Mouse (Mus musculus): ENCODE data around the gene Nr2f2.

The Nr2f2 gene

DNA sequence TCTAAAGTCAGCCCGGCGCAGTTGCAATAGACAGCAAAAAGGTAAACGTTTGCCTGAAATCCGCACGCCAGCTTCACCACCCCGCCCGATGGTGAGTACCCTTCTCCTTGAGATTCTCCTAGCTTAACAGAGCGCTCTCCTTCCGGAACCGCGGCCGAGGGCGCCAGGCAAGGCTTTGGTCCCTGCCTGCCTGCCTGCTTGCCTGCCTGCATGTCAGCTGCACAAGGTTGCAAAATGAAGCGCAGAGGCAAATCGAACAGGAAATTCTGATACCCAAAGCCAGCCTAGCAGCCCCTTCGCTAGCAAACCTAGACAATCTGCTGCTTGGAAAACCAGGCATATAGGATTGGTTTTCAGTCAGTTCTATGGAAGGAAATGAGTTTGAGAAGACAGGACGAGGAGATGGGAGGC, 1.1 kb downstream of the Nr2f2 start:
- no peak for DNase-seq (ENCODE audit: low spot score in 2 of 2)

DNA sequence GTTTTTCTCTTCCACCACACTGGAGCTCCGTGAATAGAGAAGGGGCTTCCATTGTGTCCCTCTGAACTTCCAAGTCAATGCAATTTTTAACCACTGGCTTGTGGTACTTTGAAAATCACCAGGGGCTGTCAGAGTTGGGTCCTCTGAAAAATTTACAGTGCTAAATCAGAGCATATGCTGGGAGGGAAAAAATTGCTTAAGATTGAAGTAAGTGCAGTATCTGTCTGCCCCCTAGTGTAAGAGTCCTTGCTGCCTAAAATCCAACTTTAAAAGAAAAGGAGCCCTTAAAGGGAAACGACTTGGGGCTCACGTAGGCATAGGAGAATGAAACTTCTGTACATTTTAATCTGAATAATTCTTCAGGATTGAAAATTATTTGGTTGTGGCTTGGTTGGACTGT, 1.7 kb downstream of the Nr2f2 start:
- no peak for DNase-seq (ENCODE audit: low spot score in 2 of 2)

DNA sequence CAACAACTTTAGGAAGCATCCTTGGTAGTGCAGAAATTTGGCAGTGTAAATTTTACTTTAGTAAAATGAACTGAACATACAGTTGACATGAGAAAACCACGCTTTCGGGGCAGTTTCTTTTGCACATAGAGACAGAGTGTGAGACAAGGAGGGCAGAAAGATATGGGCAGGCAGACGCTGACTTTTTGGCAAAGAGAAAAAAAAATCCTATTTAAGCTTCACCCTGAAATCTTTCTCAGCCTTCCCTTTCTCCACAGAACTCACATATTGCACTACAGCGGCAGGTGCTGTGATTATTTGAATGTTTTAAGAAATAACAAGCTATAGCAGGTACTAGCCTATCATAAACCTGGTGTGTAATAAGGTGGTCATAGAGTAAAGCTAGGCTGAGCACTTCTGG, 3.2 kb downstream of the Nr2f2 start:
- no peak for DNase-seq (ENCODE audit: low spot score in 2 of 2)

DNA sequence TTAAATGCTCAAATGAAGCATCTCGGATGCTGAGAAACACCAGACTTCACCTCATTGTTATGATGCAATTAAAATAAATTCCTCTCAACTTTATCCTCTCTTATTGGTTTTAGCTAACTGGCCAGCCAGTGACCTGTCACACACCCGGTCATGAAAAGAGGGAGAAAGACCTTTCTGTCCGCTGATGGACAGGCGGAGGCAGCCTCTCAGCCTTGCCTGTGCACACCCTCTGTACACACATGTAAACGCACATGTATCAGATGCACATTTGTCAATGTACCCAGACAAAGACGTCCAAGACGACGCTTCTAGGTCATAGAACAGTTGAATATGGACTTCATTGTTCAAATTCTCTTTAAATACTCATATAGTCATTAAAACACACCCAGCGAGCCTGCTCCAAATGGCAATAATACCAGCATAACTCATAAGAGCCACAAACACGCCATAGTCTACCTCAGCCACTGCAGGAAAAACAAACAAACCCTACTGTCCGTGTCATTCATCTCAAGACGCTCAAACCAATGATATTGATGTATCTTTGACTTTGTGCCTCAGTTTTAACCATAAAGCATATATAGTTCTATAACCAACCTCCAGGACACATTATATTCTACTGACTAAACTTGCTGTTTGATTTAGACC, 3.9 kb downstream of the Nr2f2 start:
- no peak for DNase-seq (ENCODE audit: low spot score in 2 of 2)

DNA sequence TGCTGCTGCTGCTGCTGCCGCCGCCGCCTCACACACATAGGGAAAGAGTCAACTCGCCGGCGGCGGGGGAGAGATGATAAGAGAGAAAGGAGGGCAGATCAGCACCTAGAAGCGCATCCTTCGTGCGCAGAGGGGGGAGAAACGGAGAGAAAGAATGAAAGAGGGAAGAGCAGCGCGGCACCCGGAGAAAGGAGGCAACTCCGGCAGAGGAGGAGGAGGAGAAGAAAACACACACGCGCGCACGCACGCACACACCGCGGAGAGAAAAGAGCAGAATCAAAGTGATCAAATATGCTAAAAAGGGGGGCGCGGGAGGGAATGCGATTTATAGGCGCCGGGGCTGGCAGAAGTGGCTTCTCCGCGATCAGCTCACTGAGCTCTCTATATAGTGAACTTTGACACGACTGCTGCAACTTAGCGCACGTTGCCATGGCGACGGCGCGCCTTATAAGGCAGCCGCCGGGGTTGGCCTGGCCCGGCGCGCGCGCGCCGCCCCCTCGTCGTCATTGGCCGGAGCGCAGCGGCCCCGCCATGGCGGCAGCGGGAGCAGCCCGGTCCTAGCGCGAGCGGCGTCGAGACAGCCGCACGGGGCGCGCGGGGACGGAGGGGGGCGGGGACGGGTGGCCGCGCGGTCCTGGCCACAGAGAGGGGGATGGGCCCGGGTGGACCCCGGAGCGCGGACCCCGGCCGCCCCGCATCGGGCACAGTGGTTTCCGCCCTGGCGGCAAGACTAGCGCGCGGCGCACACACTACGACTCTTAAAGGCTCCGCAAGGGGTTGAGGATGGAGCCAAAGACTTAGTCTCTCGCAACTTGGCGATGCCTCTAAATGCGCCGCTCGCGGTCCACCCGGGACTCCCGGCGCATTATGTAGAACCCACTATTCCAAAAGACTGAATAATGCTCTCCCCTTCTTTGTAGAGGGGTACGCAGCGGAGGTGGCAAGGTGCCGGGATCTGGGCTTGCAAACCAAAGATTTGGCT, 4.9 kb downstream of the Nr2f2 start:
- DNase-seq (ENCODE audit: low spot score in 2 of 2) = peak; percentile 74 to 84

DNA sequence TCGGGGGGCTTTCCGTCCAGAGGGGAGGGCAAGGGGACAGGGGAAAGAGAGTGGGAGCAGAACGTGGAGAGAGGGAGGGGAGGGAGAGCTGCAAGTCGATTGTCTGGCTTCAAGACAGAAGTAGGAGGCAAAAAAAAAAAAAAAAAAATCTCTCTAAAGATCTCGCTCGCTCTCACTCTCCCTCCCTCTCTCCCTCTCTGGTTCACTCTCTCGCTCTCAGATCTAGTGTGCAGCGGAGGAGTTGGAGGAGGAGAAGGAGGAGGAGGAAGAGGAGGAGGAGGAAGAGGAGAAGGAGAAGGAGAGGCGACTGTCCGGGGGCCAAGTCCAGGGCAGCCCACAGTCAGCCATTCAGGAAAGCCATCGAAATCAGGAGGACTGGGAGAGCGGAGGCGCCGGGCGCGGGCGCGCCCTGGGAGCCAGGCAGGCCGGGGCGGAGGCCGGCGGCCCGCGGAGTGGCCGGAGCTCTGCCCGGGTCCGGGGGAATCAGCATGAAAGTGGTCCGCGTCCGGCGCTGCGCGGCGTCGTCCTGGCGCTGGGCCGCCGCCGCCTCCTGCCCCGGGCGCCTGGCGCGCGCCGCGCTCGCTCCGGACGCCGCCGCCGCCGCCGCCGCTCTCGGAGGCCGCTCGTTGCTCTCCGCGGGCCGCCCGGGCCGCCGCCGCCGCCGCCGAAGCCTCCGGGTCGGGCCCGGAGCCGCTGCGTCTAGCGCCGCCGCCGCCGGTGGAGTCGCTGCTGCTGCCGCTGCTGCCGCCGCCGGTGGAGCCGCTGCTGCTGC, 5.7 kb downstream of the Nr2f2 start:
- DNase-seq (ENCODE audit: low spot score in 2 of 2) = no peak

DNA sequence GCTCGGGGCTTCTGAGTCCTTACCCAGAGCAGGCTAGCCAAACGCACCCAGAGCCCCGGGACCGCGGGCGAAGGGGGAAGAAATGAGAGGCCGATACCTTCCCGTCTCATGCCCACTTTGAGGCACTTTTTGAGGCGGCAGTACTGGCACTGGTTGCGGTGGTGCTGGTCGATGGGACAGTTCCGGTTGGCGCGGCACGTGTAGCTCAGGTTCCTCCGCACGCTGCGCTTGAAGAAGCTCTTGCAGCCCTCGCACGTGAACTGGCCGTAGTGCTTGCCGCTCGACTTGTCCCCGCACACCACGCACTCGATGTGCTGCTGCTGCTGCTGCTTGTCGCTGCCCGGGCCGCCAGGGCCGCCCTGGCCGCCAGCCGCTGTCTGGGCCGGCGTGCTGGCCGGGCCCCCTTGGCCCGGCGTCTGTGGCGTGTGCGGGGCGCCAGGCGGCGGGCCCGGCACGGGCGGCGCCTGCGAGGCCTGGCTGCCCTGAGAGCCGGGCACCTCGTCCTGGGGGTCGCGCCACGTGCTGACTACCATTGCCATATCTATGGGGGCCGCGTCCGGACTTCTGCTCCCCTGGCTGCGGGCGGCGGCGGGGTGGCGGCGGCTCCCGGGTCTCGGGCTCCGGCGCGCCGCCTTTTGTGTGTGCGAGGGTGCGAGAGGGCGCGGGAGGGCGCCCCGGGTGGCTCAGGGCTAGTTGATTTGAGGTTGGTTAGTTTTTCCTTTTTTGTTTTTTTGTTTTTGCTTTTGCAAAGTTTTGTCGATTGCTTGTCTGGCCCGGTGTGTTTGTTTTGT, 6.5 kb downstream of the Nr2f2 start:
- DNase-seq (ENCODE audit: low spot score in 2 of 2) = no peak

DNA sequence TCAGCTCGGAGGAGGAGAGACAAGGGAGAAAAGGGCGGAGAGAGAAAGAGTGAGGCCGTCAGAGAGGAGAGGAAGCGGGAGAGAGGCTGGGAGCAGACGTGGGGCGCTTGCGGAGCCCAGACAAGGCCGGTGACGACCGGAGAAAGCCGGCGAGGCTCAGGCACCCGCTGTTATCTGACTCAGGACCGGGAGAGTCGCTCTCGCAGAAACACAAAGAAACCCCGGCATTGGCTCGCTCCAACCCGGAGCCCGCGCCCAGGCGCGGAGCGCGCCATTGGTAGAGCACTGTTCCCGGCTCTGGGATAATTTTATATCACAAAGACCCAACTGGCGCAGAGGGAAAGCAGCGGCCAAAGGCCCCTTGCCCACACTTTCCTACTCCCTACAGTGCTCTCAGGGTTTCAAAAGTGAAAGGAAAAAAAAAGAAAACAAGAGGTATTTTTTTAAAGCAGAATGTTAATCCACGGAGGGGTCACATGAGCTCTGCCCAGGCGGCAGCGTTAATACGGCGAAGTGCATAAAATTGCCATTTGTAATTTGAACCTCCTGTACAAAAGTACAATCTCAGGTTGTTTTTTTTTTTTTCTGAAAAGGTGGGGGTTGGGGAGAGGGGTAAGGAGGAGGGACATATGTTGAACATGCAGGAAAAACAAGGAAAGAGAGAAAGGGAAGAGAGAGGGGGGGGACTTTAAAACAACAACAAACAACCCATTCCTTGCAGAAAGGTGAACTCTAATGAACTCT, 7.5 kb downstream of the Nr2f2 start:
- no peak for DNase-seq (ENCODE audit: low spot score in 2 of 2)

DNA sequence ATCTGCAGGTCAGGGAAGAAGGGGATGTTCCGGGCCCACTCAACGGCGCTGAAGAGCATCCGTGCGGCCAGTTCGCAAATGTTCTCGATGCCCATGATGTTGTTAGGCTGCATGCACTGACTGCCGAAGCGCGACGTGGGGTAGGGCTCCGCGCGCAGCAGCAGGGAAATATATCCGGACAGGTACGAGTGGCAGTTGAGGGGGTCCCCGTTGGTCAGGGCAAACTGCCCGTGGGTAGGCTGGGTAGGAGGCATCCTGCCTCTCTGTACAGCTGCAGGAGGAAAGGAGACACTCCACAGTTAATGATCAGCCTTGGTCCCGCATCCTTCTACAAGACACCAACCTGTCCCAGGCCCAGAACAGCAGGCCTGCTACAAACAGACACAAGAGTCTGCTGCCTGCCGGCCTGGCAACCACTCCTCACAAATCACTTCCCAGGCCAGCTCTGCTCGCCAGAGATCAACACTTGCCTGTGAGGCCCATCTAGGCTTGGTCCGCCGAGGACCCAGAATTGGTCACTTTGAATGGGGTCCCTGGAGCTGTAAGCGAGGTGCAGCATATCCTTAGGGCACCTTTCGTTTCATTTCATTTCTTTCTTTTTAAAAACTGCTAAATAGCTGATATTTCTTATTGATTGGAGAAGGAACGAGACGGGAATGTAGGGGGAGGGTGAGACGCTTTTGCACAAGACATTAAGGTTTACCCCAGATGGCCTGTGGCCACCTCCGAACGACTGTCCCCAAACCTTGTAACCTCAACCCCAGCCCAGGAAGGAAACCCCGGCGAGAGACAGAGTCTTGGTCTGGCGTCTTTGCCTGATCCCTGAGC, 8.3 kb downstream of the Nr2f2 start:
- no peak for DNase-seq (ENCODE audit: low spot score in 2 of 2)

DNA sequence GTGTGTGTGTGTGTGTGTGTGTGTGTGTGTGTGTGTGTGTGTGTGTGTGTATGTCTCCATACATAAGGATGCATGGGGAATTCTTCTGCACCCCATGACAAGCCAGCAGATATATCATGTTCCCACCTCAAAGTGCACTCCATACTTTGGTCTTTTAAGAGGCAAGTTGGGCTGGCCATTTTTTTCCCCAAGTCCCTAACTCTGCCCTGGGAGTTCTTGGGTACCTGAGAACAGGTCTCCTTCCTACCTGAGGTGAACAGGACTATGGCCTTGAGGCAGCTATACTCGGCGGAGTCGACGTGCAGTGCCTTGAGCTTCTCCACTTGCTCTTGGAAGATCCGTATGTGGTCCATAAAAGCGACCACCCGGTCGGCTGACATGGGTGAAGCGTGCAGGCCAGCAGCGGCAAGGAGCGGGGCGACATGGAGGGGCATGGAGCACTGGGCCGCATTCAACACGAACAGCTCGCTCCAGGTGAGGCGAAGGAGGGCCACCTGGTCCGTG, 9.0 kb downstream of the Nr2f2 start:
- DNase-seq (ENCODE audit: low spot score in 2 of 2) = no peak

DNA sequence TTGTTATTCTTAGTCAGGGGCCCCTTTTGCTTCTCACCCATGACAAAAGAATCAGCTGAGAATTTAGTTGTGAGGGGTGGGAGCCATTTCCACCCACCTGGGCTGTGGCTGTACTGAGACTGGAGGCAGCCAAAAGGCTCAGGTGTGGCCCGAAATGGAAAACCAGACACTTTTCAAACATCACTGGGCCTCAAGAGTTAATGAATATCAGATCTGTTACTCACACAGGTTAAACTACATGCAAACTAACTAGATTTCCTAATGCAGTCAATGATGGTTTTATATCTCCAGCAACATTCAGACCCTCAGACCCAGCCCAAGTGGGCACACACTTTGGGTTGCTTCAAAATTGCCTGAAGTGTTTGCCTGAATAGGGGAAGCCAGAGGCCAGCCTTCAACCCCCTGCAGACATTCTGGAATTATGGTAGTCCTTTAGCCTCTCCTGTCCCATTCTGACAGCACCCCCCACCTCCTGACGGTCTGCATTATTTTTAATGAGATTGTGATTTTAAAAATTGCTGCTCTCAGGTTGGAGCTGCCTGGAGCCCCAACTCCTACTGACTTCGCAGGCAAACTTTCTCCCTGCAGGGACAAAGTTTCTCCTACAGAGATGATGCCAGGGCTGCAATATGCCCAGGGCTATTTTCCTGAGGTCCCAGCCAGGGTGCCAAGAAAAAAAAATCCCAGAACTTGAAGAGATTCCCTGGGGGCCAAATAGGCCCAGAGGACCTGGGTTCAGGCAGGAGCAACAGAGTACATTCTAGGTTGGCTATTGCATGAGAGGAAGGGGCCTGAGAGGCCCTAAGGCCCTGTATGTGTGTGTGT, 9.6 kb downstream of the Nr2f2 start:
- DNase-seq (ENCODE audit: low spot score in 2 of 2) = no peak

DNA sequence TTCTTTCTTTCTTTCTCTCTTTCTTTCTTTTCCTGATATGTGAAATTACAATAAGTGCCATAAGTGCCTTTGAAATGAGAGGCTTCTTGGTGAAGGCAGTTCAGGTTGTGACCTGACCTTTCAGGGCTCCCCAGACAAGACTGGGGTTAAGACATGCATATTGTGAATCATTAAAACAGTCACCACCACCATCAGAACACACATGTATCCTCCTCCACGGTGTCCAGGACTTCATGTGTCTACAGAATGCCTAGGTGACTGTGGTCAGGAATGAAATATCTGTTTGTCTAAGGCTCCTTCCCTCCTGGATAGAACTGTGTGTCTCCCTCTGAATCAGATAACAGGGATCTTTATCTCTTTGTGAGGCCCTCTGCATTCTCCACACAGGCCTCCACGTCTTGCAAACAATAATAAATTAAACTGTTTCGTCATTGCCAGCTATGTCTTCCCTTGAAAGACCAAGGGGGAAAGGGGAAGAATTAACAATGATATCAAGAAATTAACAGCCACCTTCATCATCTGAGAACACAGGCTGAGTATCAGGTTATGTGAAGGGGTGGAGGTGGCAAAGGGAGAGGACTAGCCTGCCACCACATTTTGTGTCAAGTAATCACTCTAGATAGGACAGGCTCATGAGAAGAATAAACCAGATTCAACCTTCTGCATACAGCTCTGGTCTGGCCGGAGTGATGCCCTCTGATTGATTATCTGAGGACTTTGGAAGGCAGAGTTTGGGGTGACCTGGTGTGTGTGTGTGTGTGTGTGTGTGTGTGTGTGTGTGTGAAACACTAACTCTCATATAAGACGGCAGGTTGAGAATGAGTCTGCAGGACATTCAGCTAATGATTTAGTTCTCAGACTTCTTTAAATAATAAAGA, 10.6 kb downstream of the Nr2f2 start:
- no peak for DNase-seq (ENCODE audit: low spot score in 2 of 2)

DNA sequence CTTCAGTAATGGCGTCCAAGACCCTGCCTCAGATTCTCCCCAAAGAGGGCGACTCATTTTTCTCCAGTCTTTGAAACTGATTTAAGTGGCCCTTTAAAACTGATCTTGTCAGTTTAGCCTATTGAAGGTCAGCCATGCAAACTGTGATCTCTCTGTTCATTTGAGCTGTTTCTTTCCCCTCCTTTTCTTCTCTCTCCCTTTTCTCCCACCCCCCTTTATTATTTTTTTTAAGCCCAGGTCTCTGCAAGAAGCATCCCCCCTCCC, 11.2 kb downstream of the Nr2f2 start:
- DNase-seq (ENCODE audit: low spot score in 2 of 2) = no peak

DNA sequence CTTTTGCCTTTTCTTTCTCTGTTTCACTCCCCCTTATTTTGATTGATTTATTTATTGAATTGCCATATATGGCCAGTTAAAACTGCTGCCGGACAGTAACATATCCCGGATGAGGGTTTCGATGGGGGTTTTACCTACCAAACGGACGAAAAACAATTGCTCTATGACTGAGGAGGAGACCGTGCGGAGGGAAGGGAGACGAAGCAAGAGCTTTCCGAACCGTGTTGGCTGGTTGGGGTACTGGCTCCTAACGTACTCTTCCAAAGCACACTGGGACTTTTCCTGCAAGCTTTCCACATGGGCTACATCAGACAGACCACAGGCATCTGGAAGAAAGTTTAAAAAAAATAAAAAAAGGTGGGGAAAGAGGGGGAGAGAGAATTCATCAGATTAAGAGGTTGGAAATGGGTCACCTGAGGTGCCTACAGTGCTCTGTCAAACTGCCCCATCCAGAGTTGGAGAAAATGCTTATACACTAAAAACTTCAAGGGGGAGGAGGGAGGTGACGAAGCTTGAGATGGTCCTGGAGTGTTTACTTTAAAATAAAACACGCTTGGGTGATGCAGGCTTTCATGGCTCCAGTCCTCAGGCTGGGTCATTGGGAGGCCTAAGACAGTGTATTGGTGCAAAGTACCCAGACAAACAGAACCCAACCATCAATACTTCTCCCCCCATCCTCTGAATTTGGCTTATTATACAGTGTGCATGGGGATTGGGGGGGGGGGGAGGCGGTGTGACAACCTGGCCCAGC, 11.8 kb downstream of the Nr2f2 start:
- no peak for DNase-seq (ENCODE audit: low spot score in 2 of 2)

DNA sequence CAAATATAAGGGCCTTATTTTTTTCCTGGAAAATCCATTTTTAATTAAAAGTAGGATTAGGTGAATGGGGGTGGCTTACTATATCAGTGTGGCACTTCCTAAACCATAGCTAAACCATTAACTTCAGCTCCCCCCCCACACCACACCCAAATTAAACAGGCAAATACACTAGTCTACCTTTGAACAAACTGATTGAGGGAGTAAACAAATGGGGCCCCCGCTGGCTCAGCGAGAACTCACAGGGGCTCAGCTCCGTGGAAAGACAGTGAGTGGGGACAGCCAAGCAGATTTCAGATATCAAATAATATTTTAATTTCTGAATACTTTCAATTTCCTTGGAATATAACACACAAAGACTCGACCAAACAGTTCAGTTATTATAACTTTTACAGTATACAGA, 13.4 kb downstream of the Nr2f2 start:
- DNase-seq (ENCODE audit: low spot score in 2 of 2) = no peak

DNA sequence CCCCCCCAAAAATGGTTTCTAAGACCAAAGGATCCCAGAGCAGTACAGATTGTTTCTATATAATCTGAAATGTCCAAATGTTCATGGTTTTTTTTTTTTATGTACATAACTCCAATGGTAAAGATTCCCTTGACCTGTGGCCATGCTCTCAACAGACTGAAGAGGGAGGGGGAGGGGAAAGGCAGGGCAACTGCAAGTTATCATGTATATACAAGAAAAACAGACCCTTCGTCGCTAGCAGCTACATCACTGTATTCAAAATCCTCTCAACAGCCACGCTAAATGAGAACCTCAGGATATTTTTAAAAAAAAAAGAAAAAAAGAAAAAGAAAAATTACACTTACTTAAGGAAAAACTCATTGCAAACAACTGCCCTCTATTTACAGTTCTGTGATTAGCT, 13.9 kb downstream of the Nr2f2 start:
- no peak for DNase-seq (ENCODE audit: low spot score in 2 of 2)

DNA sequence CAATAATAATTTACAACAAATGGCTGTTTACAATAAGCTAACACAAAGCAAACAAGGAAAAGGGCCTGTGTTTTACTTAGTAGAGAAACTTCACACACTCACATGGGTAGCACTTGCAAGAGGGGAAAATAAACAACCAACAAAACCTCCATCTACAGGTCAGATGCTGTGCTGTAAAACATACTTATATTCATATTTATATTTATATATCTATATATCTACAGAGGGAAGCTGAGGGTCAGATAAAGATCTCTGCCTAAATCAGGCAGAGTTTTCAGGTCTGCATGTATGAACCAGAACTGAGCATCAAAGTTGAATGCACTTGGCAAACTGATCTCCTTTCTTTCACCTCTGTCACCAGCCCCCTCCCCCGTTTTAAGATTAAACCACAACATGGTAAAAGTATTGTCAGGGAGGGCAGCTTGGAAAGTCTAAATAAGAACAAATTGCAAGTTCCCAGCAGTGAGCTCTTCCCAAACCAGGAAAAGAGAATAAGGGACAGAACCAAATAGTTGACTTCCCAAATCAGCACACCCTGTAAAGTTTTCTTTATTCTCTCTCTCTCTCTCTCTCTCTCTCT, 14.5 kb downstream of the Nr2f2 start:
- no peak for DNase-seq (ENCODE audit: low spot score in 2 of 2)

Measured in right cerebral cortex, postnatal 36 days (tissue).